Mouse (Mus musculus) CD8-positive naive resting alpha-beta T cell, adult 2 months (primary cell): ENCODE results near the gene Cdc16.
"Not testable (repeated sequence)": the region's sequence is repeated elsewhere in the genome, so short reads cannot be mapped to it uniquely, and the experiment has no call there.

Experiments used
- DNase-seq, 2 experiments: peaks; one replicate each; pipeline ENCODE4 v3.0.0; 2022; ENCODE audit warnings: low read depth in 2 of 2, low spot score in 2 of 2

The Cdc16 gene

GRCm38 (mm10) chr8:13756982-13757804 is at the start of gene Cdc16:
Gene Cdc16, plus strand, starts transcription at chr8:13757676.
- DNase-seq, result peak; percentile 80 to 87

- no peak for DNase-seq
Measured at GRCm38 (mm10) chr8:13708514-13708913, 49.0 kb upstream of the Cdc16 start.

- no peak for DNase-seq
Measured at GRCm38 (mm10) chr8:13718980-13719379, 38.5 kb upstream of the Cdc16 start.

- DNase-seq, result peak; percentile 47 to 60
Measured at GRCm38 (mm10) chr8:13725722-13726121, 31.8 kb upstream of the Cdc16 start.

GRCm38 (mm10) chr8:13727469-13728094 is 29.9 kb upstream of the Cdc16 start:
- no peak for DNase-seq

- no peak for DNase-seq
Measured at GRCm38 (mm10) chr8:13740323-13740770, 17.1 kb upstream of the Cdc16 start.

- no peak for DNase-seq
Measured at GRCm38 (mm10) chr8:13740817-13741613, 16.5 kb upstream of the Cdc16 start.

- not testable (repeated sequence) for DNase-seq
Measured at GRCm38 (mm10) chr8:13746212-13746611, 11.3 kb upstream of the Cdc16 start.

GRCm38 (mm10) chr8:13747626-13748025 is 9.8 kb upstream of the Cdc16 start:
- no peak for DNase-seq

GRCm38 (mm10) chr8:13753680-13754079 is 3.8 kb upstream of the Cdc16 start:
- DNase-seq, result peak; percentile 82 to 90

- DNase-seq, result no peak
Measured at GRCm38 (mm10) chr8:13756480-13756879, 996 bp upstream of the Cdc16 start.

GRCm38 (mm10) chr8:13757805-13758727 is 590 bp downstream of the Cdc16 start:
- DNase-seq, result peak; percentile 34 to 56

GRCm38 (mm10) chr8:13769206-13769605 is 11.7 kb downstream of the Cdc16 start:
- DNase-seq, result no peak

- DNase-seq, result no peak
Measured at GRCm38 (mm10) chr8:13780536-13780935, 23.1 kb downstream of the Cdc16 start.

- peak; percentile 89 to 90 for DNase-seq
Measured at GRCm38 (mm10) chr8:13785250-13785763, 27.8 kb downstream of the Cdc16 start, which contains the start of gene Upf3a. Gene Upf3a, plus strand, starts transcription at chr8:13785615.

GRCm38 (mm10) chr8:13785764-13786299 is 28.4 kb downstream of the Cdc16 start:
- peak; percentile 94 to 96 for DNase-seq

- DNase-seq, result no peak
Measured at GRCm38 (mm10) chr8:13789606-13790005, 32.1 kb downstream of the Cdc16 start.

GRCm38 (mm10) chr8:13793097-13793745 is 35.7 kb downstream of the Cdc16 start:
- DNase-seq, result no peak

GRCm38 (mm10) chr8:13793746-13794101 is 36.2 kb downstream of the Cdc16 start:
- no peak for DNase-seq
